Mouse (Mus musculus) retina, embryonic 14.5 days (tissue): ENCODE measurements around the gene Kdm5b.
A peak's percentile ranks its signal among the peaks of the same experiment; 100 is the strongest.

Source experiments
- DNase-seq: peaks from one replicate; pipeline ENCODE4 v3.0.0-alpha.2; 2015; ENCODE audit warnings: low spot score

Gene Kdm5b

GRCm38 (mm10) chr1:134591773-134592172 is 31.8 kb downstream of the Kdm5b start:
- no peak for DNase-seq

GRCm38 (mm10) chr1:134597339-134598054 is 37.5 kb downstream of the Kdm5b start:
- no peak for DNase-seq

- DNase-seq = peak; percentile 16
These were observed 44.1 kb downstream of the Kdm5b start for GRCm38 (mm10) chr1:134604086-134604485.

- no peak for DNase-seq
These were observed 45.7 kb downstream of the Kdm5b start for GRCm38 (mm10) chr1:134605670-134606069.

- no peak for DNase-seq
These were observed 46.4 kb downstream of the Kdm5b start for GRCm38 (mm10) chr1:134606381-134606780.

GRCm38 (mm10) chr1:134607279-134607678 is 47.3 kb downstream of the Kdm5b start:
- DNase-seq = no peak

- no peak for DNase-seq
These were observed 49.2 kb downstream of the Kdm5b start for GRCm38 (mm10) chr1:134609172-134609571.

GRCm38 (mm10) chr1:134614554-134614953 is 54.6 kb downstream of the Kdm5b start:
- DNase-seq = no peak

- DNase-seq = no peak
These were observed 55.0 kb downstream of the Kdm5b start for GRCm38 (mm10) chr1:134614988-134615387.

GRCm38 (mm10) chr1:134617656-134618055 is 57.7 kb downstream of the Kdm5b start:
- DNase-seq = no peak

- no peak for DNase-seq
These were observed 65.4 kb downstream of the Kdm5b start for GRCm38 (mm10) chr1:134625325-134625724.

GRCm38 (mm10) chr1:134629455-134629854 is 69.5 kb downstream of the Kdm5b start:
- no peak for DNase-seq

GRCm38 (mm10) chr1:134634296-134634695 is 74.3 kb downstream of the Kdm5b start:
- no peak for DNase-seq

- no peak for DNase-seq
These were observed 76.3 kb downstream of the Kdm5b start for GRCm38 (mm10) chr1:134636245-134636644.

GRCm38 (mm10) chr1:134636684-134637083 is 76.7 kb downstream of the Kdm5b start:
- peak; percentile 54 for DNase-seq

- no peak for DNase-seq
These were observed 78.1 kb downstream of the Kdm5b start for GRCm38 (mm10) chr1:134638041-134638440.

GRCm38 (mm10) chr1:134638522-134638921 is 78.6 kb downstream of the Kdm5b start:
- DNase-seq = peak; percentile 71

GRCm38 (mm10) chr1:134639460-134639859 is 79.5 kb downstream of the Kdm5b start:
- no peak for DNase-seq

- DNase-seq = peak; percentile 62
These were observed 81.5 kb downstream of the Kdm5b start for GRCm38 (mm10) chr1:134641507-134641906.

GRCm38 (mm10) chr1:134643702-134644101 is 83.7 kb downstream of the Kdm5b start:
- no peak for DNase-seq

- no peak for DNase-seq
These were observed 85.6 kb downstream of the Kdm5b start for GRCm38 (mm10) chr1:134645408-134646200.

- peak; percentile 68 for DNase-seq
These were observed 86.4 kb downstream of the Kdm5b start, which contains the start of gene Syt2 for GRCm38 (mm10) chr1:134646261-134646962. TSS of gene Syt2 (plus strand) at chr1:134646677.

GRCm38 (mm10) chr1:134646963-134647282 is 87.0 kb downstream of the Kdm5b start:
- DNase-seq = no peak
